Mouse (Mus musculus): ENCODE measurements around the gene Il4i1. TPM values are rescaled to one million over a fixed set of nuclear protein-coding genes. Genes with fewer than 3 reads are reported as not detected.

Gene Il4i1
- polyA plus RNA-seq, 1 experiment from 2014 or later = 1.9 TPM

- Histone ChIP-seq H3K27ac (ENCODE audit: low read length) (no peak overlapping the region), H3K9me3 (ENCODE audit: low read length) (no peaks in the 10 kb centered on the region), H3K4me1 (ENCODE audit: insufficient read depth, low read depth, low read length) (no peaks in the 10 kb centered on the region), H3K4me3 (ENCODE audit: low read depth, low read length) (no peak overlapping the region), H3K27me3 (replicated peaks; ENCODE audit: insufficient read depth, low read length) (no peaks in the 10 kb centered on the region), H3K4me2 (replicated peaks; ENCODE audit: low read depth, low read length) (no peak overlapping the region), H3K9ac (replicated peaks; ENCODE audit: low read depth) (no peak overlapping the region), H3K36me3 (ENCODE audit: insufficient read depth, low read length) (no peaks in the 10 kb centered on the region; the same call in 1 of the 2 replicates)
- WGBS = 83% methylated on average over 7 of the region's 7 CpGs
- DNase-seq (ENCODE audit: low spot score) = peak; percentile 4
- TF ChIP-seq EP300 (IDR thresholded peaks at IDR 0.05) (no peak), CTCF (IDR thresholded peaks at IDR 0.05) (no peak)
- no peak for ATAC-seq
Observed at GRCm38 (mm10) chr7:44810819-44811557, 5.2 kb upstream of the Il4i1 start.

GRCm38 (mm10) chr7:44812651-44813325, 3.4 kb upstream of the Il4i1 start:
- no peak for ATAC-seq
- no peak for TF ChIP-seq EP300 (IDR thresholded peaks at IDR 0.05)
- TF ChIP-seq CTCF (IDR thresholded peaks at IDR 0.05) = no peak
- peak; percentile 4 for DNase-seq (ENCODE audit: low spot score)

GRCm38 (mm10) chr7:44813985-44814384, 2.2 kb upstream of the Il4i1 start:
- DNase-seq (ENCODE audit: low spot score) = no peak
- Histone ChIP-seq H3K36me3 (ENCODE audit: insufficient read depth, low read length) (no peaks in the 10 kb centered on the region; the same call in 1 of the 2 replicates), H3K4me2 (replicated peaks; ENCODE audit: low read depth, low read length) (no peak overlapping the region), H3K27ac (ENCODE audit: low read length) (no peak overlapping the region), H3K9ac (replicated peaks; ENCODE audit: low read depth) (no peak overlapping the region), H3K27me3 (replicated peaks; ENCODE audit: insufficient read depth, low read length) (no peaks in the 10 kb centered on the region), H3K4me3 (ENCODE audit: low read depth, low read length) (no peak overlapping the region), H3K9me3 (ENCODE audit: low read length) (no peaks in the 10 kb centered on the region), H3K4me1 (ENCODE audit: insufficient read depth, low read depth, low read length) (peaks cover 16% of the 10 kb centered on the region; the same call in 1 of the 2 replicates)
- ATAC-seq = no peak
- 86% methylated on average over 3 of the region's 3 CpGs for WGBS
- TF ChIP-seq CTCF (IDR thresholded peaks at IDR 0.05) (no peak), EP300 (IDR thresholded peaks at IDR 0.05) (no peak)

More at GRCm38 (mm10) chr7:44812651-44813325, 3.4 kb upstream of the Il4i1 start:
- Histone ChIP-seq H3K27me3 (replicated peaks; ENCODE audit: insufficient read depth, low read length) (no peaks in the 10 kb centered on the region), H3K9ac (replicated peaks; ENCODE audit: low read depth) (no peak overlapping the region), H3K4me2 (replicated peaks; ENCODE audit: low read depth, low read length) (no peak overlapping the region), H3K4me1 (ENCODE audit: insufficient read depth, low read depth, low read length) (peaks cover 8% of the 10 kb centered on the region; the same call in 1 of the 2 replicates), H3K27ac (ENCODE audit: low read length) (no peak overlapping the region), H3K36me3 (ENCODE audit: insufficient read depth, low read length) (no peaks in the 10 kb centered on the region; the same call in 1 of the 2 replicates), H3K9me3 (ENCODE audit: low read length) (no peaks in the 10 kb centered on the region), H3K4me3 (ENCODE audit: low read depth, low read length) (no peak overlapping the region)
- 93% methylated on average over 20 of the region's 20 CpGs for WGBS

- Histone ChIP-seq H3K4me2 (replicated peaks; ENCODE audit: low read depth, low read length) (no peak overlapping the region), H3K4me3 (ENCODE audit: low read depth, low read length) (no peak overlapping the region), H3K9me3 (ENCODE audit: low read length) (no peaks in the 10 kb centered on the region), H3K36me3 (ENCODE audit: insufficient read depth, low read length) (no peaks in the 10 kb centered on the region; the same call in 1 of the 2 replicates), H3K4me1 (ENCODE audit: insufficient read depth, low read depth, low read length) (peaks cover 18% of the 10 kb centered on the region; the same call in 1 of the 2 replicates), H3K9ac (replicated peaks; ENCODE audit: low read depth) (no peak overlapping the region), H3K27ac (ENCODE audit: low read length) (no peak overlapping the region), H3K27me3 (replicated peaks; ENCODE audit: insufficient read depth, low read length) (no peaks in the 10 kb centered on the region)
- TF ChIP-seq EP300 (IDR thresholded peaks at IDR 0.05) (no peak), CTCF (IDR thresholded peaks at IDR 0.05) (no peak)
- ATAC-seq (no peak), DNase-seq (ENCODE audit: low spot score) (peak; percentile 3)
- 85% methylated on average over 4 of the region's 4 CpGs for WGBS
Observed at GRCm38 (mm10) chr7:44814423-44814822, 1.8 kb upstream of the Il4i1 start.

GRCm38 (mm10) chr7:44814952-44815553, 1.1 kb upstream of the Il4i1 start:
- Histone ChIP-seq H3K36me3 (ENCODE audit: insufficient read depth, low read length) (no peaks in the 10 kb centered on the region; the same call in 1 of the 2 replicates), H3K27ac (ENCODE audit: low read length) (peak overlapping the region; percentile 96), H3K4me1 (ENCODE audit: insufficient read depth, low read depth, low read length) (peaks cover 18% of the 10 kb centered on the region; the same call in 1 of the 2 replicates), H3K27me3 (replicated peaks; ENCODE audit: insufficient read depth, low read length) (no peaks in the 10 kb centered on the region), H3K9me3 (ENCODE audit: low read length) (no peaks in the 10 kb centered on the region), H3K4me3 (ENCODE audit: low read depth, low read length) (peak overlapping the region; percentile 90), H3K9ac (replicated peaks; ENCODE audit: low read depth) (no peak overlapping the region; the same call in 1 of the 2 replicates), H3K4me2 (replicated peaks; ENCODE audit: low read depth, low read length) (peak overlapping the region; percentile 82)
- 29% methylated on average over 13 of the region's 14 CpGs for WGBS
- ATAC-seq (no peak), DNase-seq (ENCODE audit: low spot score) (no peak)
- TF ChIP-seq CTCF (IDR thresholded peaks at IDR 0.05) (no peak; the same call in 1 of the 2 replicates), EP300 (IDR thresholded peaks at IDR 0.05) (no peak)
